Mouse (Mus musculus) G1E (cell line): ENCODE results near the gene Slc9a2.

Experiments used
- GATA1 ChIP-seq: IDR thresholded peaks from 2 replicates; pipeline ENCODE4 v1.6.1; 2012; ENCODE audit warnings: borderline replicate concordance, low read length, inconsistent platforms, mixed read lengths
- TAL1 ChIP-seq: conservative IDR thresholded peaks from 2 replicates; pipeline ENCODE4 v1.6.1; 2012; ENCODE audit warnings: low read depth, low read length, inconsistent platforms, mixed read lengths

- TF ChIP-seq TAL1 (no peak), GATA1 (no peak)
Measured at GRCm38 (mm10) chr1:40671490-40671889, 8.9 kb upstream of the Slc9a2 start.
